8 mouse cellular contexts compared by ENCODE assay signal in the genomic region with DNA sequence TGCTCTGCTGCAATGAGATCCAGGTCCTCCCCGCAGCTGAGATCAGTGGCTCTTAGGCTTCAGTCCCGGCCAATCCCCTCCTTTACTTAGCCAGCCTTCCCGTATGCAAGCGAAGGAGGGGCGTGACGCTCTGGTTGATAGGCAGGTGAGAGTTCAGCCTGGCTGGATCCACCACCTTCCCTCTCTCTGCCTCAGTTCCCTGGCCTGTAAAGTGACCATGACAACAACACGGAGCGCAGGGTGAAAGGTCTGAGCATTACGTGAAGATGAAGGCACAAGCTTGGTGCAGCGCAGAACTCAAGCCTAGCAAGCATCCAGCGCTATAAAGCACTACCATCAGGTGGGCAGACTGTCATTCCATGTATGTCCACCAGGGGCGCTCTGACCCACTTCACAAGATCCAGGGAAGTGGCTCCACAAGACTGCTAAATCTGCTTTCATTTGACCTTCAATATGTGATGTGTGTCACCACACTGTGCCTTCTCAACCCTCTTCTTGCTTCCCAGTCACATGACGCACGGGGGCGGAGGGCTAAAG. TPM values are rescaled to one million over a fixed set of nuclear protein-coding genes. Genes with fewer than 3 reads are reported as not detected.
DNase-seq lines count a peak whose midpoint lies in the region; ATAC-seq lines count a peak whose summit lies in the region.

No protein-coding gene starts in this region.

- 0 out of 2 replicates have a peak overlapping the region, but pooled peaks have one; percentile 21 for H3K9ac ChIP-seq in heart, embryonic 14.5 days (ENCODE audit: low read length)
- H3K9ac ChIP-seq in liver, embryonic 13.5 days, result no peak overlapping the region
- peak overlapping the region; percentile 18; the same call in 1 of the 2 replicates for H3K9ac ChIP-seq in stomach, embryonic 16.5 days (ENCODE audit: low read length)

- H3K4me1 ChIP-seq in heart, embryonic 14.5 days (ENCODE audit: control insufficient read depth in 2 of 2, insufficient read depth in 2 of 2, low read length in 2 of 2), result peaks cover 8 to 12% of the 10 kb centered on the region in 2 experiments
- peaks cover 23% of the 10 kb centered on the region for H3K4me1 ChIP-seq in liver, embryonic 13.5 days (replicated peaks)
- peaks cover 12% of the 10 kb centered on the region for H3K4me1 ChIP-seq in stomach, embryonic 16.5 days (ENCODE audit: control insufficient read depth, insufficient read depth, low read length)

- peak overlapping the region; percentile 43 for H3K4me2 ChIP-seq in heart, embryonic 14.5 days (ENCODE audit: low read length)
- H3K4me2 ChIP-seq in liver, embryonic 13.5 days, result no peak overlapping the region
- peak overlapping the region; percentile 39; the same call in 1 of the 2 replicates for H3K4me2 ChIP-seq in stomach, embryonic 16.5 days (ENCODE audit: low read depth, low read length)

- peak overlapping the region in 1 of 2 experiments; percentile 41; a peak in 2 of 4 replicates for H3K27ac ChIP-seq in heart, embryonic 14.5 days (replicated peaks in 1 of 2; ENCODE audit: control insufficient read depth in 1 of 2, insufficient read depth in 1 of 2, low read depth in 2 of 2, low read length in 2 of 2)
- no peak overlapping the region for H3K27ac ChIP-seq in liver, embryonic 13.5 days
- no peak overlapping the region for H3K27ac ChIP-seq in stomach, embryonic 16.5 days (ENCODE audit: low read length)

- WGBS in heart, embryonic 14.5 days, result 2% methylated on average over 15 of the region's 15 CpGs
- WGBS in liver, embryonic 13.5 days (ENCODE audit: insufficient replicate concordance), result 2% methylated on average over 15 of the region's 15 CpGs
- WGBS in stomach, embryonic 16.5 days, result 4% methylated on average over 15 of the region's 15 CpGs

- peak; percentile 78 to 87 for DNase-seq in CD8-positive naive resting alpha-beta T cell, adult 2 months (ENCODE audit: low read depth in 2 of 2, low spot score in 2 of 2)
- peak; percentile 50 for DNase-seq in c-Kit-negative CD71-positive TER-119-positive erythroid progenitor cells, embryonic 14.5 days (ENCODE audit: low read depth, low spot score)
- peak; percentile 49 for DNase-seq in fibroblast of lung, adult 2 months (ENCODE audit: low read depth)
- DNase-seq in kidney, postnatal 10 days, result peak; percentile 89
- DNase-seq in liver, embryonic 13.5 days, result no peak
- peak; percentile 88 for DNase-seq in neural tube, embryonic 10.5 days (ENCODE audit: extremely low spot score, low spot score)

- no peaks in the 10 kb centered on the region for H3K9me3 ChIP-seq in heart, embryonic 14.5 days (ENCODE audit: control insufficient read depth, low read length)
- no peaks in the 10 kb centered on the region for H3K9me3 ChIP-seq in liver, embryonic 13.5 days (replicated peaks)
- H3K9me3 ChIP-seq in stomach, embryonic 16.5 days (replicated peaks; ENCODE audit: control insufficient read depth, low read length), result no peaks in the 10 kb centered on the region

- H3K4me3 ChIP-seq in heart, embryonic 14.5 days (ENCODE audit: control insufficient read depth in 1 of 2, insufficient read depth in 1 of 2, low read depth in 1 of 2, low read length in 2 of 2), result no peak overlapping the region
- H3K4me3 ChIP-seq in liver, embryonic 13.5 days (replicated peaks), result no peak overlapping the region
- 0 out of 2 replicates have a peak overlapping the region, but pooled peaks have one; percentile 18 for H3K4me3 ChIP-seq in stomach, embryonic 16.5 days (replicated peaks; ENCODE audit: low read length)

- no peaks in the 10 kb centered on the region for H3K36me3 ChIP-seq in heart, embryonic 14.5 days (ENCODE audit: control insufficient read depth, insufficient read depth, low read length)
- no peaks in the 10 kb centered on the region for H3K36me3 ChIP-seq in liver, embryonic 13.5 days
- H3K36me3 ChIP-seq in stomach, embryonic 16.5 days (ENCODE audit: control insufficient read depth, insufficient read depth, low read length), result no peaks in the 10 kb centered on the region

- no peaks in the 10 kb centered on the region for H3K27me3 ChIP-seq in heart, embryonic 14.5 days (ENCODE audit: control insufficient read depth, insufficient read depth, low read length)
- H3K27me3 ChIP-seq in liver, embryonic 13.5 days, result peaks cover 38% of the 10 kb centered on the region
- no peaks in the 10 kb centered on the region for H3K27me3 ChIP-seq in stomach, embryonic 16.5 days (ENCODE audit: control insufficient read depth, insufficient read depth, low read length)

- peak; percentile 39; the same call in 1 of the 2 replicates for ATAC-seq in heart, embryonic 14.5 days (ENCODE audit: insufficient number of reproducible peaks, insufficient read depth, low FRiP score, low read depth)
- ATAC-seq in liver, embryonic 13.5 days (ENCODE audit: low read depth), result 0 out of 2 replicates have a peak, but pooled peaks have one; percentile 26
- peak; percentile 70 for ATAC-seq in stomach, embryonic 16.5 days (ENCODE audit: insufficient read depth, low FRiP score)

RNA-seq across cellular contexts. Expression of a gene that starts 18.0 kb away (rescaled TPM):
- polyA plus RNA-seq in heart, embryonic 14.5 days (2014; fragmentation: Nextera tagmentation; extraction: Ambion mirVana), result 284 and 329 TPM in 2 replicates
- 341 and 377 TPM in 2 replicates for polyA plus RNA-seq in liver, embryonic 13.5 days (2015; fragmentation: Nextera tagmentation; extraction: Ambion mirVana)
- 352 and 411 TPM in 2 replicates for polyA plus RNA-seq in stomach, embryonic 16.5 days (2015; fragmentation: Nextera tagmentation; extraction: Ambion mirVana)

RNA-seq across cellular contexts. Expression of a gene that starts 49.7 kb away (rescaled TPM):
- 34.3 and 34.7 TPM in 2 replicates for polyA plus RNA-seq in heart, embryonic 14.5 days (2014; fragmentation: Nextera tagmentation; extraction: Ambion mirVana)
- 27.7 and 35.1 TPM in 2 replicates for polyA plus RNA-seq in liver, embryonic 13.5 days (2015; fragmentation: Nextera tagmentation; extraction: Ambion mirVana)
- polyA plus RNA-seq in stomach, embryonic 16.5 days (2015; fragmentation: Nextera tagmentation; extraction: Ambion mirVana), result 41.0 and 44.2 TPM in 2 replicates
